Mouse (Mus musculus) ES-E14 (cell line): Measurements from ENCODE around the gene Kmt2d.

ENCODE experiments used
- CHD2 ChIP-seq: IDR thresholded peaks from 2 replicates; pipeline ENCODE4 v1.6.1; 2014; ENCODE audit warnings: mild to moderate bottlenecking, low read depth, low read length, inconsistent platforms
- HCFC1 ChIP-seq: IDR thresholded peaks from 2 replicates; pipeline ENCODE4 v1.6.1; 2012; ENCODE audit warnings: low read length, inconsistent platforms, borderline replicate concordance; ENCODE audit not compliant: insufficient read depth
- MAFK ChIP-seq: IDR thresholded peaks from 2 replicates; pipeline ENCODE4 v1.6.1; 2014; ENCODE audit warnings: mild to moderate bottlenecking, low read depth, low read length, inconsistent platforms; ENCODE audit not compliant: insufficient read depth
- ZNF384 ChIP-seq: IDR thresholded peaks from 2 replicates; pipeline ENCODE4 v1.6.1; 2012; ENCODE audit warnings: low read depth, low read length, inconsistent platforms

- no peak for TF ChIP-seq HCFC1
- no peak for TF ChIP-seq ZNF384
- TF ChIP-seq CHD2: no peak
- TF ChIP-seq MAFK: no peak
Observed at GRCm38 (mm10) chr15:98897495-98897894, 26.5 kb upstream of the Kmt2d start.
